Mouse (Mus musculus) liver, embryonic 14.5 days (tissue): ENCODE measurements around the gene Ndufs5.

Experiments used
- CTCF ChIP-seq: IDR thresholded peaks from 2 replicates; pipeline ENCODE4 v1.5.1; 2016; ENCODE audit warnings: antibody characterized with exemption, low read depth, control low read depth
- EP300 ChIP-seq: IDR thresholded peaks from 2 replicates; pipeline ENCODE4 v1.6.1; 2016; ENCODE audit warnings: antibody characterized with exemption, low read depth

- TF ChIP-seq CTCF (peak; percentile 23; the same call in 1 of the 2 replicates), EP300 (no peak)
Observed at GRCm38 (mm10) chr4:123666517-123666916, 51.5 kb downstream of the Ndufs5 start.
